Mouse (Mus musculus): ENCODE measurements around the gene Gm20388.
A peak's percentile ranks its signal among the peaks of the same experiment; 100 is the strongest.

The Gm20388 gene

GRCm38 (mm10) chr8:122906463-122907021 lies 2995.9 kb downstream of the Gm20388 start:
- peak; percentile 80 for DNase-seq

DNA sequence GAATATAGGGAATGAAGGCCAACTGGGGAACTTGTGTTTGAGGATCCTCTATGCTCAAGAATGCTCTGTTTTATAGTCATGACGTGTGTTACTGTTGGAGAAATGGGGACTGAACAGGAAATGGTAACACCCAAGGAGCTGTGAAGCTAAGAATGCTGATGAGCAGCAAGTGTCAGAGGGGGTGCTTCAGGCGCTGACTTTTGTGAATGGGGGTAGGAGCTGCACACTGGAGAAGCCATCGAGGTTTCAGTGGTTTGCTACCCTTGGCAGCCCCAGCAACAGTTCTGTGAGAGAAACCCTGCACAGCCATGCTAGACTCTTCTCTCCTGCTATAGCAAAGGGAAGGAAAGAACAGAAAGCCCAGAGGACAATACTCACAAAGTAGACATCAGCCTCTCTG lies 3001.5 kb downstream of the Gm20388 start:
- no peak for DNase-seq

DNA sequence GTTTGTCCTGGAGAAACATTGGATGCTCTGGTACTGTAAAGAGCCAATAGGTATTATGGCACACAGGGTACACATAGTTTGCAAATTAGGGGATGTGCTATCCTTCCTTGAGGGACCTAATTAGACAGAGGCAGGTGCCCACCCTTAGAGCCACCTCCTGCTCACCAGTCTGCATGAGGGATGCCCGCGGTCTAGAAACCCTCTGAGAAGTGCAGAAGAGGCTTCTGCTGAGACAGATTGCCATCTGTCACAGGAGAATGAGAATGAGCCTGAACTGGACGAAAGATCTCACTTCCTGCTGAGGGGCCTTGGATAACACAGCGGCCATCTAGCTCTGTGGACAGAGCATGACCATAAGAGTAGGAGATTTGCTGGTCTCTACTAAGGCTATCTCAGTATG lies 3002.2 kb downstream of the Gm20388 start:
- DNase-seq: no peak

- DNase-seq: no peak
Observed at GRCm38 (mm10) chr8:122916766-122917165, 3006.1 kb downstream of the Gm20388 start.

DNA sequence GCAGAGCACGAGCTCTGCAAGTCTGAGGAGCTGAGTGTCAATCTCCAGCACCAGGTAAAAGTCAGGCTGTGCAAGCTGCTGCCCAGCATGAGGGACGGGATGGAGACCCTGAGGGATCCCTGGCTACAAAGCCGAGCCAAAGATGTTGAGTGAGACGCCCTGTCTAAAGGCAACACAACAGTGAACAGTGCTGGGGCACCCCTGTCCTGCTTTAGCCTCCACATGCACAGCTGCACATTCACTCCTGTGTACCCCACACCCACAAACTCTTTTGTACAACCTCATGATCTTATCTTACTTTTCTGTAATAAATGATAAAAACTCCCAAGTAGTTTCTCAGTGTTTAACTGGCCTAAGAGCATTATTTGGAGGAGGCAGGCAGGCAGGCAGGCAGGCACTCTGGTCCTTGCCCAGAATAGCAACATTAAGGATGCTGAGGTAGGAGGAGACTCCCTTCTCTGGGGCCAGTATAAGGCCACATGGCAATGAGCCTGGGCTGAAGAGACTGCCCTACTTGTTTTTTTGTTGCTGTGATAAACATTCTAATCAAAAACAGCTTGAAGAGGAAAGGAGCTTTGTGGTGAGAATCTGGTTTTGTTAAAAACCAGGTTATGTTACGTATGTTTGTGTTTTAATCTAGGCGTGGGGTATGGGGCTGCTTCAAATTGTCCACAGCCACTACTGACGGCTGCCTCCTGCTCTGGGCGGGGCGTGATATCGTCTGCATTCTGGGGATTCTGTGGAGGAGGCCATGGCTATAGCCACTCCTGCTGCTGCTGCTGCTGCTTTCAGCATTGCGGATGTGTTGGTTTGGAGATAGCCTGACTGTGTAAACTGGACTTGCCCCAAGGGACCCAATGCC lies 3007.1 kb downstream of the Gm20388 start:
- DNase-seq: peak; percentile 23

DNA sequence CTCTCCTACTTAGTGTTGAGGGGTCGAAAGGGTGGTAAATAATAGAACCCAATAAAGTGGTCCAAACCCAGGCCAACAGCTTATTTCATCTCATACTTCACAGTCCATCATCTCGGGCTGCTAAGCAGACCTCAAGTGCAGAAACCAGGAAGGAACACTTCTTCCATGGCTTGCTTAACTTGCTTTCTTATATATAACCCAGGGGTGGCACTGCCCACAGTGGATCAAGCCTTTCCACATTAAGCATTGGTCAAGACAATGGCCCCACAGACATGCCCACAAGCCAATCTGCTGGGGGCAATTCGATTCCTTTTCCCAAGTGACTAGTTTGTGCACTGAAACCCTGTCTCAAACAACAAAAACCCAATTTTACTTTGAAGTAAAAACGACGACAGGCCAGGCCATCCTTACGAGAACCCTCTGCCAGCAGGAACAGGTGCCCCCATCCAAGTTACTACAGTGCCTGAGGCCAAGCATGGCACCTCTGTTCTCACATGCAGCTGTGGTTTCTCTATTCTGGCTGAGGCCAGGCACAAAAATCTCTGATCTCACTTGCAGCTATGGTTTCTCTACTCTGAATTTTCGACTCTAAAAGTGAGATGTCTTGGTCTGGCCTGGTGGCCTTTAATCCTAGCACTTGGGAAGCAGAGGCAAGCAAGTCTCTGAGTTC lies 3007.9 kb downstream of the Gm20388 start:
- DNase-seq: no peak

DNA sequence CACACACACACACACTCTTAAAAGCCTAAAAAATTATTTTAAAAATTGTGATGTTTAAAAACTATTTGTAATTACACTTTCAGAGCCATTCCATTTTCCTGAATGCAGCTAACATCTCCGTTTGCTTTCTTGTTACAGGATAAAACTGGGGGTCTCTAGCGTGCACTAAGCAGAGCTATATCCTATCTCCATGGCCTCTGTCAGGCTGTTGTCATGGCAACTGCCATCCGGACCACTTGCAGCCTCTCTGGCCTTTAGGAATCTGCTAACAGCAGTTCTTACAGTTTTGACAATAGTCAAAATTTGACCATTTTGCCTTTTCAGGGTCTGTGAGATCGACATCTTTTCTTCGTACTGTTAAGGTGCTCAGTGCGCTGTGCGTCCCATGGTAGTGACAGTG lies 3010.2 kb downstream of the Gm20388 start:
- DNase-seq: no peak

GRCm38 (mm10) chr8:122922945-122923344 lies 3012.3 kb downstream of the Gm20388 start:
- no peak for DNase-seq

- DNase-seq: no peak
Observed at GRCm38 (mm10) chr8:122923431-122924090, 3012.9 kb downstream of the Gm20388 start.

DNA sequence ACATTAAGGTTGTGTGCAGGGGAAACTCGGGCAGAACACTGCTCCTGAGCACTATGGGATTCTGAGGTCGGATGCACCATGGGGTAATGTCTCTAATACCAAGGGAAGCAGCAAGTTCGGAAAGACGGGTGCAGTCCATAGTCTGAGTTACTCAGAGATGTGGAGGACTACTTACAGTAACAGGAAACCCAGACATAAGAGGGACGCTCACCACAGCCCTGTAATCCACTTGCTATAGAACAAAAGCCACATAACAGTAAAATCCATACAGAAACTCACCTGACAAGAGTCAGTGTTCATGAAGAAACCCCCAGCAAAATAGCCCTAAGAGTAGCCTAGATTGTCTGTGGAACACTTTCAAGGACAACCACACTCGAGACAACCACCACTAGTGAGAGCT lies 3013.4 kb downstream of the Gm20388 start:
- no peak for DNase-seq

DNA sequence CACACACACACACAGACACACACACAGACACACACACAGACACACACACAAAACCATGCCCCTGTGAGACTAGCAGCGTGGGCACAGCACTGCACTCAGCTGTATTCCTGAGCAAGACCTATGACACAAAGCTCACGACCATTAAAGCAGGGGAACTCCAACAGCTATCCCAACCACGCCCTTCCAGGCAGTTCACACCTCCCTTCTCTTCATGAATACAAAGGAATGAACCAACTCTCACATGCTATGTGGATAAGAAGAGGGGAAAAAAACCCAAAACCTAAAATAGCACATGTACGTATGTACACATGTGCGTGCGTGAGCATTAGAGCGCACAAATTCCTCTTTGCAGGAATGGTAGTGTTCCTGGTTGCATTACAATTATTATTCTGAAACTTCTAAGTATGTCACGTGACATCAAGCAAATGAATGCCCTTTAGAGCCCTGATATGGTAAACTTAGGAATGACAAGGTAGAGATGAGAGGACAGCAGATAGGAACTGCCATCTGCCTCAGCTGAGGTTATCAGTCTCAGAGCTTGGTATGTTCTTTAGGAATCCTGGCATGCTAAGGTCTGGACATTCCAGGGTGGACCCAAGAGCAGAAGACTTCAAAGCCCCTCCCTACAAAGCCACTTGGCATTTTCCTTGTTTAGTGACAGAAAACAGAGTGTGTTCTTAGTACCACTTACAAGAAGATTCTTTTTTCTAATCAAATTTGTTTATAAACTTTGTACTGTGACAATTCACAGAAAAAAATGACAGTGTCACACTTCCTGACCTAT lies 3015.5 kb downstream of the Gm20388 start:
- DNase-seq: no peak

- DNase-seq: peak; percentile 18
Observed at GRCm38 (mm10) chr8:122926782-122927181, 3016.1 kb downstream of the Gm20388 start.

DNA sequence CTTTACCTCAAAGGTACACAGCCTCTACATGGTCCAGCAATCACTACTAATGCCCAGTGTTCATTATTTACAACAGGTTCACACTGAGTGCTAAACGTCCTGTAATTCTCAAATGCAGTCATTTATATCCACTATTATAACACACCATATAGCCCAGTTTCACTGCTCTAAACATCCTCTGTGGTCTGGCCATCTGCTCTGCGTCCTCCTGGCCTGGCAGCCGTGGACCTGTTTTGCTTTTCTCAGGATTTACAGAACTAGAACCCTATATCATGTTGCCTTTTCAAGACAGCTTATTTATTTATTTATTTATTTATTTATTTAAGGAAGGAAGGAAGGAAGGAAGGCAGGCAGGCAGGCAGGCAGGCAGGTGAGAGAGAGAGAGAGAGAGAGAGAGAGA lies 3017.2 kb downstream of the Gm20388 start:
- no peak for DNase-seq

DNA sequence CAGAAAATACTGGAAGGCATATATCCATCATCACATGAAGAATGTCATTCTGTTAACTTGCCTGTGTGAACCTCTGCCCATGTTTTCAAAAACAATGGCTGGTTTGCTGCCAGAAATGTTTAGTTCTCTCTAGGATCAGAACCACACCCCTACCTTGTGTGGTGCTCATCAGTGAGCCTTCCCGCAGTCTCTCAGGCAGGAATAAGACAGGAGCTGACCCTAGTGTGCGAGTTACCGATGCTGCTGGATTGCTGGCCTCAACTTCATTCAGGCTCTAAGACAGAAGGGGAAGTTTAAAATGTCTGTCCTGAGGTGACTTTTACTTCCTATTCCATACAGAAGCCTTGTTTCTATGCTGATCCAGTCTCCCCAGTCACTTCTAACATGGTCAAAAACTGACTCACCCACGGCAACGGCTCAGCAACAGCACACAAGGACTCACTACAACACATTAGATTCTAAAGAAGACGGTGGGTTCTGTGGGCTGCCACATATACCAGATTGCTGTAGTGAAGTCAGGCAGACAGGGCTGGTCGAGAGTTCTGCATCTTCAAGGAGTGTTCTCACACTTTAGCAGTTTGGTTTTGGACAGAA lies 3018.1 kb downstream of the Gm20388 start:
- no peak for DNase-seq

GRCm38 (mm10) chr8:122931834-122932560 lies 3021.4 kb downstream of the Gm20388 start:
- no peak for DNase-seq

GRCm38 (mm10) chr8:122932561-122932959 lies 3021.9 kb downstream of the Gm20388 start:
- no peak for DNase-seq

- no peak for DNase-seq
Observed at GRCm38 (mm10) chr8:122933973-122934372, 3023.3 kb downstream of the Gm20388 start.

DNA sequence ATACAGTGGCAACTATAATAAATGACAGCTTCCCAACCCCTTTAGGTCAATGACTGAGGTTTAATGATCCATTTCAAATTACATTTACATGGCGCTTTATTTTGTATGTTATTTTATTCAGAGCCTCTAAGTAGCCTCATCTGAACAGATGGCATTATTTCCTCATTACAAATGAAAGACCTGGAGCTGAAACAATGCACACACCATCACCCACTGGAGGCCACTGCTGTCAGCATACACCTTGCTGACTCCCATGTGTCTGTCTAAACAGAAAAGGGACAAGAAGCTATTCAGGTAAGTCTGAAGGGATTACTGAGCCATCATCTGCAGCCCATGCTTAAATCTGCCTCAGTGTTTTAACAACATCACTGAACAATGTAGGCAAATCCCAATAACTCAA lies 3024.5 kb downstream of the Gm20388 start:
- DNase-seq: no peak

DNA sequence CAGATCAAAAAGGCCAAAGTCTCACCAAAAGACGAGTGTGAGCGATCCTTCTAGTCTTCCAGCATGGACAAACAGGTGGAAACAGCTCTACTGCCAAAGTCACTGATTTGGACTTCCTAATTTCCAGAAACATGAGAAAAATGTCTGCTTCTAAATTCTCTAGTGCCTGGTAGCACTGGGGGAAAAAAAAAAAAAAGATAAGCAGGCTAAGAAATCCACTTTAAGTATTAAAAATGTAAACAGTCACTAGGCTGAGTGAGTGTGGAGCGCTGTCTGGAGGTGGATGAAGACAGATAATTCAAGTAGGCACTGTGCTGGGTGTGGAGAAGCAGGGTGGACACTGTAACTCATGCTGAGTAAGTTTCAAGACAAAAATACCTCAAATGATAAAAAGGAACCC lies 3025.3 kb downstream of the Gm20388 start:
- no peak for DNase-seq

- DNase-seq: no peak
Observed at GRCm38 (mm10) chr8:122937545-122938053, 3027.0 kb downstream of the Gm20388 start.

DNA sequence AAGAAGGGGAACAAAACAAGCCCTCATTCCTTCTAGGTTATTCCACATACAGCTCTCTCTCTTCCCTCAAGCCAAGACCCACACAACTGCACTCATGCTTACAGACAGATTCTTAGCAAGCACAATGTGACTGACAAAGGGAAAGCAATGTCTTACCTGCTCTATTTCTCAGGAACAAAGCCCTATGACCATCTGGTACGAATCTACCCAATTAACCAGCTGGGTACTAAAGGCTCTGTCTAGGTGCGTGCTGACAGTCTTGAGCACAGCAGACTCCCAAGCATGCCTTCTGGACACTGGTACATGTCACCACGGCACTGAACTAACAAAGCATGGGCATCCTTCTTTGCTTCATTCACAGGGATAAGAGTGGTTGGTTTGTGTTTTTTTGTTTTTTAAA lies 3027.5 kb downstream of the Gm20388 start:
- DNase-seq: no peak
